Mouse (Mus musculus) cerebellum, postnatal 25 days (tissue): Measurements from ENCODE around the gene Trak1.

Experiments used
- DNase-seq, 2 experiments: peaks; one replicate each; pipeline ENCODE4 v3.0.0; 2021; ENCODE audit warnings: mixed read lengths in 2 of 2

The Trak1 gene

GRCm38 (mm10) chr9:121297171-121298064, at the start of gene Trak1:
Gene Trak1, plus strand, starts transcription at chr9:121297502.
- peak; percentile 85 to 88 for DNase-seq

- DNase-seq, result peak; percentile 82 to 91
These were observed 49.1 kb upstream of the Trak1 start for GRCm38 (mm10) chr9:121247956-121248775.

- DNase-seq, result no peak
These were observed 47.5 kb upstream of the Trak1 start for GRCm38 (mm10) chr9:121249805-121250204.

GRCm38 (mm10) chr9:121250854-121251253, 46.4 kb upstream of the Trak1 start:
- no peak for DNase-seq

GRCm38 (mm10) chr9:121253983-121254382, 43.3 kb upstream of the Trak1 start:
- DNase-seq, result no peak

GRCm38 (mm10) chr9:121254761-121255160, 42.5 kb upstream of the Trak1 start:
- no peak for DNase-seq

- no peak for DNase-seq
These were observed 40.2 kb upstream of the Trak1 start for GRCm38 (mm10) chr9:121257106-121257505.

- no peak for DNase-seq
These were observed 32.0 kb upstream of the Trak1 start for GRCm38 (mm10) chr9:121265307-121265706.

- DNase-seq, result no peak
These were observed 26.2 kb upstream of the Trak1 start for GRCm38 (mm10) chr9:121271149-121271548.

- DNase-seq, result no peak
These were observed 25.7 kb upstream of the Trak1 start for GRCm38 (mm10) chr9:121271561-121271960.

GRCm38 (mm10) chr9:121276745-121277117, 20.6 kb upstream of the Trak1 start:
- DNase-seq, result no peak

GRCm38 (mm10) chr9:121277118-121278060, 19.9 kb upstream of the Trak1 start, which contains the start of gene Ulk4:
Gene Ulk4, minus strand, starts transcription at chr9:121277197.
- peak; percentile 93 to 98 for DNase-seq

GRCm38 (mm10) chr9:121279216-121279615, 18.1 kb upstream of the Trak1 start:
- no peak for DNase-seq

GRCm38 (mm10) chr9:121281891-121282290, 15.4 kb upstream of the Trak1 start:
- DNase-seq, result no peak

- DNase-seq, result no peak
These were observed 13.6 kb upstream of the Trak1 start for GRCm38 (mm10) chr9:121283620-121284185.

- DNase-seq, result peak; percentile 31 to 47
These were observed 12.9 kb upstream of the Trak1 start for GRCm38 (mm10) chr9:121284422-121284821.

GRCm38 (mm10) chr9:121285341-121286324, 11.7 kb upstream of the Trak1 start:
- peak; percentile 53 to 61 for DNase-seq

GRCm38 (mm10) chr9:121286325-121286901, 10.9 kb upstream of the Trak1 start:
- no peak for DNase-seq

- DNase-seq, result no peak
These were observed 6.0 kb upstream of the Trak1 start for GRCm38 (mm10) chr9:121291275-121291674.

GRCm38 (mm10) chr9:121293187-121293586, 4.1 kb upstream of the Trak1 start:
- DNase-seq, result no peak
